Mouse (Mus musculus): ENCODE results near the gene Clca3b. TPM values are rescaled to one million over a fixed set of nuclear protein-coding genes. Genes with fewer than 3 reads are reported as not detected.
"Not testable (repeated sequence)": the region's sequence is repeated elsewhere in the genome, so short reads cannot be mapped to it uniquely, and the experiment has no call there.

Gene Clca3b
- polyA plus RNA-seq, 1 experiment, result 0.05 TPM

DNA sequence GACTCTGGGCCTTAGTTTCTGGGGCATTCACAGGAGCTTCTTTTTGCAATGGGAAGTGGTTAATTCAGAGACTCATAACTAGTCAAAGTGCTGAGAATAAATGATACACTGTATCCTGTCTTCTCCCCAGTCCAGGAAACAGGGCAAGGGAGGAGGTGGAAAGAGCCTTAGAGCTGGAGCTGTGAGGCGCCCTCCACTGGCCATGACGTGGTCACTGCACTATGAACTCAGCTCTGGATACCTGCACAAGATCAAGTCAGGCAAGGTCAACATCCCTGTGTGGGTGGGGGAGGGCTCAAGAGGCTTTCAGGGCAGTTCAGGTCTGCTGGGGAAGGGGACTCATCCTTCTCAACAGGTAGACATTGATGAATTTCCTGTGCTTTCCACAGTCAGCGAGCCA, 37.3 kb downstream of the Clca3b start:
- DNase-seq, result no peak
- 40% methylated on average over 3 of the region's 3 CpGs for WGBS

DNA sequence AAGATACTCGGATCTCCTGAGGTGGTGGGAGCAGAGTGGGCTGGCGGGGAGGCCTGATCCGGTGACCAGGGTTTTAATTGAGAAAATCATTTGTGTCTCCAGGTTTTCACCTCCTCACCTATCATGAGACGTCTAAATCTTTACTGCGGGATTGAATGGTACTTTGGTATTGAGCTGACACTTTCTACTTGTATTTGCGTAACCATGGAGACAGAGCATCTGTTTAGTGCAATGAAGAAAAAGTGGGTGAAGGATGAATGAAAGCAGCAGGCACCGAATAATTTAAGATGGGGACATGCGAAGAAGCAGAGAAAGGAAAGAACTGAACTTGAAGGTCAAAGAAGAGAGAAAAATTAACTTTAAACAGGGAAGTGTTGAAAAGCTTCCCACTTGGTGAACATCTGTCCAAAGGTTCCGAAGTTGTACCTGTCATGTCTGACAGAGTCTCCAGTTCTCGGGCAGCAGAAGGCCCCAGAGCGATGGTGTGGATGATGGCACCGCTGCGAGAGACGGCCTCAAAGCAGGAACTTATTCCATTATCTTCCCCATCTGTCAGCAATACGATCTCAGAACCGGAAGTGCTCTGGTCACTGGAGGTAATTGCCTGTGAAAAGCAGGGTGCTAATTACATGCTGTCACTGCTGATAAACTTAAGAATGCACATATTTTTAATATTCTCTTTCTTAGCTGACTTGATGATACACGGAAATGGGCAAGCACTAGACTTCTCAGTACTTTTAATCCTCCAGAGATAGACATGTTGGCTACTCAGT, 40.8 kb downstream of the Clca3b start:
- H3K4me3 ChIP-seq (replicated peaks; ENCODE audit: extremely low read depth, low read depth, low read length); DNase-seq; H3K4me1 ChIP-seq (ENCODE audit: control insufficient read depth, insufficient read depth, low read length): not testable (repeated sequence)
- WGBS, result 46% methylated on average over 16 of the region's 17 CpGs

More for the DNA sequence above, 37.3 kb downstream of the Clca3b start:
- TF ChIP-seq POLR2A (IDR thresholded peaks at IDR 0.05; ENCODE audit: borderline replicate concordance, extremely low read depth, low read depth, low read length), result no peak
- TF ChIP-seq CTCF (IDR thresholded peaks at IDR 0.05; ENCODE audit: insufficient read depth, low read length), result no peak
- no peaks in the 10 kb centered on the region for H3K4me1 ChIP-seq (ENCODE audit: control insufficient read depth, insufficient read depth, low read length)
- no peak overlapping the region for H3K4me3 ChIP-seq (replicated peaks; ENCODE audit: extremely low read depth, low read depth, low read length)

DNA sequence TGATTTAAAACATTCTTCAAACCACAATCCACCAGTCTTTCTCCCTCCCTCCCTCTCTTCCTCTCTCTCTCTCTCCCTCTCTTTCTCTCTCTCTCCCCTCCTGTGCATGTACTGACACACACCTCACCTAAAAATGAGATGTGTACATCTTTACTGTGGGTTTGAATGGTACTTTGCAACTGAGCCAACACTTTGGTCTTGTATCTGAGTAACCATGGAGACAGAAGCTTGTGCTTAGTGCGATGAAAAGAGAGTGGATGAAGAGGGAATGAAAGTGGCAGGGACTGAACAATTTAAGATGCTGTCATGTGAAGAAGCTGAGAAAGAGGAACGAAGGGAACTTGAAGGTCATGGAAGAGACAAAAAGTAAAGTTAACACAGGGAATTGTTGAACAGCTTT, 42.5 kb downstream of the Clca3b start:
- DNase-seq; H3K4me1 ChIP-seq (ENCODE audit: control insufficient read depth, insufficient read depth, low read length); H3K4me3 ChIP-seq (replicated peaks; ENCODE audit: extremely low read depth, low read depth, low read length): not testable (repeated sequence)
- WGBS, result 60% methylated on average over 2 of the region's 2 CpGs

DNA sequence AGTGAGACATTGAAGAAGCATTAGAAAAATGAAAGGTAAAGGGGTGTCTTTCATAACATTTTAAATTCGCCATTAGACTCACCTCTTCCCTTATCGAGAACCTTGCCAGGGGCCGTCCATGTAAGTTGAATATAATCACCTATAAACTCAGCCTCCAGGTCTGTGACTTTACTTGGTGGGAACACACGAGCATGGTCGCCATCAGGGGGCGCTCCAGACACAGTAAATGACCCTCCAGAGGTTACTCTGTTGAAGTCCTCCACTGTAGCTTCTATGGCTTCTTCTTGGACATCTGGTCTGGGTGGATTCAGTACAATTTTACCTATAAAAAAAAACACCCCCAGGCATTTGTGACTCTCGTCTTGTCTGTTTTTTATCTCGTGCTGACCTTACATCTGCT, 47.3 kb downstream of the Clca3b start:
- Histone ChIP-seq H3K4me3 (replicated peaks; ENCODE audit: extremely low read depth, low read depth, low read length) (no peak overlapping the region), H3K4me1 (ENCODE audit: control insufficient read depth, insufficient read depth, low read length) (no peaks in the 10 kb centered on the region)
- TF ChIP-seq CTCF (IDR thresholded peaks at IDR 0.05; ENCODE audit: insufficient read depth, low read length) (peak; percentile 40), POLR2A (IDR thresholded peaks at IDR 0.05; ENCODE audit: borderline replicate concordance, extremely low read depth, low read depth, low read length) (no peak)
- 33% methylated on average over 8 of the region's 8 CpGs for WGBS
- DNase-seq, result no peak

DNA sequence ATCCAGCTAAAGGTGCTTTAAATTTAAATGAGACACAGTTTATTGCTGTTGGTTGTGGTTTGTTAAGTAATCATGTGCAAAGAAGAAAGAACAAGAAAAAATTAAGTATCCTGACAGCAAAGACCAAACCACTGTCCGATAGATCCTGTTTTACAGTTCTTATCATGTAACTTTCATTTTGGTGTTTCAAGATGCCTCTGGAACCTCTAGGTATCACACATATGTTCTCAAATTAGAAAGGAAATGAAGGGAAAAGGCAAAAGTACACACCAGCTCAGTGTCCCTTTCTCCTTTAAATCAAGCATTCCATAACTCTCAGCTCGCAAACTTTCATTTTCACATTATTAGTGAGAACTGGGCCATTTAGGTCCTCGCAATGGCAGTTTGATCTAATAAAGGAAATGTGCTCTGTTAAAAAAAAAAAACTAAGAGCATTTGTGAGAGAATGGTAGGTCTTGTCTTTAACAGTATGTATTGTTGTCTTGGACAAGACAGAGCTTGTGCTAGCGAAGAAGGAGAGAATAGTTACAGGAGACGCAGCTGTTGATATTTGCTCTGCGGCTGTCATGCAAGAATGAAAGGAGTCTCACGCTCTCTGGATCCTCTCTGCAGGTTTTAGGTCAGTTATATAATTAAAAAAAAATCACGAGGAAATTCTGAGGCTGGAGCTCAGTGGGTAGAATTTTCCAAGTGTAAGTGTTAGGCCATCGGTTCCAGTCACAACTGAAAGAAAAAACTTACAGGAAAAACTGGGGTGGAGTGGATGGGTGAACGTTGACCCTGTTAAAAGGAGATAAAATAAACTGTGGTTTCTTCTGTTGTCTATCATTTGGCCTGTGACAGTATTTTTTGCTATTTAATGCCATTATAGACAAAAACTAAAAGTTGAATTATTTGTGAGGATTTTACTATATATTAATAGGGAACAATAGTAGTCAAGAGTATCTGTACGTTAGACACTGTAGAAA, 63.7 kb downstream of the Clca3b start:
- no peak for TF ChIP-seq CTCF (IDR thresholded peaks at IDR 0.05; ENCODE audit: insufficient read depth, low read length)
- 77% methylated on average over 11 of the region's 11 CpGs for WGBS
- no peaks in the 10 kb centered on the region for H3K4me1 ChIP-seq (ENCODE audit: control insufficient read depth, insufficient read depth, low read length)
- H3K4me3 ChIP-seq (replicated peaks; ENCODE audit: extremely low read depth, low read depth, low read length), result no peak overlapping the region
- DNase-seq, result no peak

Other genes with a start within 250 kb of the Clca3b start
- gene Sh3glb1, start 129.0 kb downstream of the Clca3b start, polyA plus RNA-seq (2012; rRNA removed), result 26.2 and 26.5 TPM in 2 replicates
- gene Clca3a1, start 88.4 kb downstream of the Clca3b start, polyA plus RNA-seq (2012; rRNA removed), result 0.63 and 0.80 TPM in 2 replicates
- gene Clca3a2, start 29.9 kb downstream of the Clca3b start, polyA plus RNA-seq (2012; rRNA removed), result 0.32 TPM in 1 of 2 replicates, not detected in the other
- gene Clca4b, start 83.2 kb upstream of the Clca3b start, polyA plus RNA-seq (2012; rRNA removed), result not detected in 2 replicates
- 0.18 TPM in 1 of 2 replicates, not detected in the other for gene Clca4a, start 125.7 kb upstream of the Clca3b start, polyA plus RNA-seq (2012; rRNA removed)
- gene Clca1, start 183.4 kb upstream of the Clca3b start, polyA plus RNA-seq (2012; rRNA removed), result 0.53 and 2.9 TPM in 2 replicates

Measured in lung, adult 2 months (tissue).